Mouse (Mus musculus) megakaryocyte, embryonic 14.5 days (primary cell): Measurements from ENCODE around the gene Msmb.

Source experiments
- FLI1 ChIP-seq: IDR thresholded peaks from 2 replicates; pipeline ENCODE4 v1.6.1; 2012; ENCODE audit warnings: low read length, inconsistent platforms, mixed read lengths
- GATA1 ChIP-seq: IDR thresholded peaks from 3 replicates; pipeline ENCODE4 v1.6.1; 2012; ENCODE audit warnings: mixed read lengths, low read length, inconsistent platforms, borderline replicate concordance

GRCm38 (mm10) chr14:32170137-32170536 is 28.3 kb downstream of the Msmb start:
- TF ChIP-seq GATA1 (no peak), FLI1 (no peak)
